Mouse (Mus musculus): Measurements from ENCODE around the gene Rab11a.
"Not testable (repeated sequence)": the region's sequence is repeated elsewhere in the genome, so short reads cannot be mapped to it uniquely, and the experiment has no call there.

Rab11a gene

GRCm38 (mm10) chr9:64749314-64749713, 11.8 kb upstream of the Rab11a start:
- in situ Hi-C loops (cut with MboI, MseI) = no loop called here

- in situ Hi-C loops (cut with MboI, MseI) = no loop called here
Measured at GRCm38 (mm10) chr9:64747735-64748134, 10.2 kb upstream of the Rab11a start.

GRCm38 (mm10) chr9:64742453-64742852, 4.9 kb upstream of the Rab11a start:
- in situ Hi-C loops (cut with MboI, MseI) = no loop called here

GRCm38 (mm10) chr9:64739001-64739400, 1.4 kb upstream of the Rab11a start:
- in situ Hi-C loops (cut with MboI, MseI) = loop anchor here (10.0 kb wide), 1 partner anchor 1934 kb away; no protein-coding TSS in a partner anchor

GRCm38 (mm10) chr9:64736639-64737405, 736 bp downstream of the Rab11a start:
- in situ Hi-C loops (cut with MboI, MseI) = loop anchor here (10.0 kb wide), 1 partner anchor 1932 kb away; no protein-coding TSS in a partner anchor

- in situ Hi-C loops (cut with MboI, MseI) = loop anchor here (10.0 kb wide), 1 partner anchor 1931 kb away; no protein-coding TSS in a partner anchor
Measured at GRCm38 (mm10) chr9:64736076-64736638, 1.4 kb downstream of the Rab11a start.

- in situ Hi-C loops (cut with MboI, MseI) = loop anchor here (10.0 kb wide), 1 partner anchor 1930 kb away; no protein-coding TSS in a partner anchor
Measured at GRCm38 (mm10) chr9:64734992-64735391, 2.6 kb downstream of the Rab11a start.

GRCm38 (mm10) chr9:64734166-64734565, 3.4 kb downstream of the Rab11a start:
- in situ Hi-C loops (cut with MboI, MseI) = loop anchor here (10.0 kb wide), 1 partner anchor 1929 kb away; no protein-coding TSS in a partner anchor

GRCm38 (mm10) chr9:64731029-64731560, 6.5 kb downstream of the Rab11a start:
- in situ Hi-C loops (cut with MboI, MseI) = loop anchor here (10.0 kb wide), 1 partner anchor 1926 kb away; no protein-coding TSS in a partner anchor

- in situ Hi-C loops (cut with MboI, MseI) = no loop called here
Measured at GRCm38 (mm10) chr9:64726454-64726853, 11.1 kb downstream of the Rab11a start.

GRCm38 (mm10) chr9:64719526-64720163, 17.9 kb downstream of the Rab11a start:
- in situ Hi-C loops (cut with MboI, MseI) = no loop called here

- in situ Hi-C loops (cut with MboI, MseI) = not testable (repeated sequence)
Measured at GRCm38 (mm10) chr9:64710291-64710690, 27.3 kb downstream of the Rab11a start.

- in situ Hi-C loops (cut with MboI, MseI) = no loop called here
Measured at GRCm38 (mm10) chr9:64704073-64704840, 33.3 kb downstream of the Rab11a start.

- in situ Hi-C loops (cut with MboI, MseI) = no loop called here
Measured at GRCm38 (mm10) chr9:64703420-64703965, 34.1 kb downstream of the Rab11a start.

- in situ Hi-C loops (cut with MboI, MseI) = no loop called here
Measured at GRCm38 (mm10) chr9:64702937-64703336, 34.6 kb downstream of the Rab11a start.

- in situ Hi-C loops (cut with MboI, MseI) = no loop called here
Measured at GRCm38 (mm10) chr9:64702391-64702790, 35.2 kb downstream of the Rab11a start.

GRCm38 (mm10) chr9:64701651-64702050, 35.9 kb downstream of the Rab11a start:
- in situ Hi-C loops (cut with MboI, MseI) = no loop called here

- in situ Hi-C loops (cut with MboI, MseI) = no loop called here
Measured at GRCm38 (mm10) chr9:64700451-64701311, 36.9 kb downstream of the Rab11a start.

- in situ Hi-C loops (cut with MboI, MseI) = no loop called here
Measured at GRCm38 (mm10) chr9:64698586-64698985, 39.0 kb downstream of the Rab11a start.

- in situ Hi-C loops (cut with MboI, MseI) = no loop called here
Measured at GRCm38 (mm10) chr9:64697677-64698076, 39.9 kb downstream of the Rab11a start.
